Mouse (Mus musculus): ENCODE data around the gene Rap1gap2.

The Rap1gap2 gene

DNA sequence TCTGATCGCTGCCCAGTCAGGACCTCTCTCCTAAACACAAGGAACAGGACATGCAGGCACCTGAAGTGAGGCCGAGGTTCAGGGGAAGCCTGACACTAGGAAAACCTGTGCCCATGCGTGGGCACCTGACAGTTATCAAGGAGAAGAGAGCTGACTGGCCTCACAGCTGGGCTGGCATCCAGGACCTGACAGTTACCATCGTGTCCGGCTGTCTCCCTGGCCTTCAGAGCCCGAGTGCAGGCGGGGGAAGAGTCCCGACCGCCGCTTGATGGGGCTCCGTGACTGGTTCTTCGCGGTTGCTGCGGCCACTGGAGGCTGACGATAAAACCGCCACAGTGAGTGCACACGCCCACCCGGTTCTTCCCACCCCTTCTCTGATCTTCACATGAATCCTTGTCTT lies 215.1 kb downstream of the Rap1gap2 start:
- DNase-seq = no peak

DNA sequence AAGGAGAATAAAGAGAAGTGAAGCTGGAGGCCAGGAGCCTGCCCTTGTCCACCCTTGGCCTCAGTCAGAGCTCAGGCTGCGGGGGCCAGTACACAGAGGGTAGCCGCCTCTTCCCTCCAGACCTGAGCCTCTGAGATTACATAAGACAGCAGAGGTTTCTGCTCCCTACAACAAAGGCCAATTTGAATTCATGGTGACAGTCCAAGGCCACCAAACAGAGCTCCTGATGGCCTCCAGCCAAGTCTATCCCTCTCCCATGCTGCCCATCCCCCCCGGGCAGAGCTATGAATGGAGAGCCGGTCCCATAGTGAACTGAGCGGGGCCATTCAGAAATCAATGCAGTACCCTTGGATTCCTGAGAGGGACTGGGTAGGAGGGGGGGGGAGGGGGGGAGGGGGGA lies 217.2 kb downstream of the Rap1gap2 start:
- no peak for DNase-seq

DNA sequence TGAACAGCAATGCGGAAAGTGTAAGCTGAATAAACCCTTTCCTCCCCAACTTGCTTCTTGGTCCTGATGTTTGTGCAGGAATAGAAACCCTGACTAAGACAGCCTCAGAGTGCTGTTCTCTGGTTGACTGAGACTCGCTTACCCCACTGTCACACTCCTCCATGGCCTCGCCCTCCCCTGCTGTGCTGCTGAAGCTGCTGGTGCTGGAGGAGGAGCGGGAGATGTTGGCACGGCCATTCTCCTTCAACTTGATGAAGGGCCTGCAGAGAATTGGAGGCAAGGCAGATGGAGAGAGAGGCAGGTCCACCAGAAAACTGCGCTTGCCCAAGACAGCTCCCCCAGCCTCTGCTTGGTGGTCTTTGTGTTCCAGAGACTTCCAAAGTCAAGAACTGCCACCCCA lies 217.8 kb downstream of the Rap1gap2 start:
- DNase-seq = no peak

DNA sequence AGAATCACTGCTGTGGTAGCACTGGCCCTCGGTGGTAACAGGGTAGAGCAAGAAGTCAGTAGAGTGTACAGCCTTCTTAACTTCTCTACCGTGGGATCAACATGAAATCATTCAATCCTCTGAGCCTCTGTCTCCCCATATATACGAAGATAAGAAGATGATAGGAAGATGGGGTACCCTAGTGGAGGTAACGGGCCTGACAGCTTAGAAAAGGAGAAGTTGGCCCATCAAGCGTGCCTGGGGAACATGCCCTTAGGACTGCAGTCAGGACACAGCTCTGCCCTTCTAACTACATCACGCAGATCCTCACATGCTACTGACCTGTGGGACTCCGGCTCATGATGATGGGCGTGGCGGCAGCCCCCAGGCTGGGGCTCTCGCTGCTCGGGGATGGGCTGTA lies 218.8 kb downstream of the Rap1gap2 start:
- DNase-seq = no peak

DNA sequence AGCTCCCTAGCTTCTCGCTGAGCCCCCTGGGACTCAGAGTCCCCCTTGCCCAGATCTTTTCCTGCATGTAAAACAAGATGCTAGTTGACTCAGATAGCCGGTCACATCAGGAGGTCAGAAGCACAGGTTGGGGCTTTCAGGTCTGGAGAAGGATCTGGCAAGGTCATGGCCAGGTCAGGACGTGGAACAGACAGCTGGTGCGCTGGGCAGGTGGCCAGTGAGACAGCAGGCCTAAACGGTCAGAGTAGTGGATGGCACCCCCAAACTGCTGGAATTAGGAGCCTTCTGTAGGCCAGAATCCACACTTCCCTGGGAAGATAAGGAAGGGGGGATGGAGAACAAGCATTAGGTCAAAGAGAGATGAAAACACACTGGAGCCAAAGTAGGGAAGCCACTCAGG lies 223.5 kb downstream of the Rap1gap2 start:
- DNase-seq = no peak

DNA sequence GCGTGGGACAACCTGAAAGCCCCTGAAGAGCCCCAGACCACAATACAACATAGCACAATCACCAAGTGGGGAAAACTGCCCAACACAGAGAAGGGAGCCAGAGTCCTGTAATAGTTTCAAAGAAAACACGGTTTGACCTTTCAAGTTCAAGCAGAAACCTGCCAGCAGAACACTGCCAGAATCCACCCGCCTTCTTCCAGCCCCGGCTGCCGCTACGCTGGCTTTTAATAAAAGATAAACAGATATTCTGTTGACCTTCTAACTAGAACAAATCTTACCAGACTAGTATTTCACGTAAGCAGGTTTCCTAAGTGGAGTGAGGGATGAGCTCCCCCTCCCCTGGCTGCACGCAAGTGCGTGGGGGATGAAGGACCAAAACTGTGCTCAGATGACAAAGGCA lies 225.0 kb downstream of the Rap1gap2 start:
- DNase-seq = no peak

DNA sequence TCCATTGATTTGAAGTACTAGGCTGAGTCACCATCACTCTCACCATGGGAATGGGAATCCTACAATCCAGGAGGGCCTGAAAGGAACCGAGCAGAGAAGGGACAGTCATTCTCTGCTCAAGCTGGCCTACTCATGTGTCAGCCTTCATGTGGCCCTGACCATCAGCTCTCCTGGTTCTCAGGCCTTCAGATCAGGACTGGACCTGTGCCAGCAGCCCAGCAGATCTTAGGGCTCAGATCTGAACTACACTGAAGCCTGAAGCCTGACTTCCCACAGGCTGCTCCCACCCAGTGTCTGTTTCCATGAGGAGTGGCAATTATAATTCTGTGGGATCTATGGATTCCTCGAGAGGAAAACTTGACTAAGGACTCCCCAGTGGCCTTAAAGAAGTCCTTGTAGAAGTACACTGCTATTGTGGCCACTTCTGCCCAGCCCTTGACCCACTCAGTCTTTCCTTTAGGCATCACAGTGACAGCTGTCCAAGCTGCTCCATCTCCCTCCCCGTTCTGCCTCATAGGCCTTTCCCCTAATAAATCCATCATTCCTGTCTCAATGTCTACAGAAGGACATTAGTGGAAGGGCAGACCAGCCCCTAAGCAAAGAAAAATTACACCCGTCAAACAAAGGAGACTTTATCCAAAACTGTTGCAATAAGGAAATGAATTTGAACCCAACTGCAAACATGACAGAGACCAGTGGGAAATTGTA lies 231.4 kb downstream of the Rap1gap2 start:
- DNase-seq = no peak

DNA sequence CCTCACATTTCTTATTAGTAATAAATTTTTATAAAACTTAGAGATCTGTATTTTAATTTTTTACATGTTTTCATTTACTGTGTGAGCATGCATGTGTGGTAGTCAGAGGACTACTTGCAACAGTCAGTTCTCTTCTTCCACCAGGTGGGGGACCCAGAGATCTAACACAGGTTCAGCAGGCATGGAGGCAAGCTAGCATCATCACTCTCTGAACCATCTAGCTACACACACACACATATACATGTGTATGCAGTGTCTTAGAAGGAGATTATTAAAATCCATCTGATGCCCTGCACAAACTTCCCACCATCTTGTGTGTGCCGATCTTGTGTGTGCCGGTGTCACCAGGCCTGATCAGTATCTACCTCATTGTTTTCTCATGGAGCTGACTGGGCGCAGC lies 233.9 kb downstream of the Rap1gap2 start:
- DNase-seq = peak; percentile 44

DNA sequence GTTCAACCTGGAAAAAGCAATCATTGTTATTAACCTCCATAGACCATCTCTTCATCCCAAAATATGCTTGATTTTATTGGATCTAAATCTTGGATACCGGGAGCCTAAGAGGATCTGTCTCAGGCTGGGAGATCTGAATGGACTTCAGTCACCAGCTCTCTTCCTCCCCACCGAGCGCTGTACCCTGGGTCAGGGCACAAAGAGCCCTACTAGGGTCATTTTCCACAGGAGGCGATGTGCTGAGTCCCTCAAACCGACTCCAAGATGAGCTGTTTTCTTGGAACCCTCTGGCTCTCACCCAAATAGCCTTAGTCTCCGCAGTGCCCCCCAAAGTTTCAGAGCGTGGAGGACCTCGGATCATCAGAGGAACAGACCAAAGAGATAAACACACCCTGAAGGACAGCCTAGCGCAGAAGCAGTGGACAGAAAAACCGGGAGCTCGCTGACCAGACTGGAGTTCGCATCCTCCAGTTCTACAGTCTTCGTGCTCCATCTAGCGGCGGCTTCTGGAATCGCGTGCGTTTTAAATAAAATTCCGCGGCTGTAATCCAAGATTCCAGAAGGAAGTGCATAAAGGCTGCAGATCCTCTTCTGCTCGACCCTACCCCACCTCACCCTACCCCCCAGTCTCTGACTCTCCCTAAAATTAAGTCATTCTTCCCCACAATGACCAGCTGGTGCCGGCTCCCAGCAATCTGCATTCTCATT lies 239.2 kb downstream of the Rap1gap2 start:
- DNase-seq = peak; percentile 75

DNA sequence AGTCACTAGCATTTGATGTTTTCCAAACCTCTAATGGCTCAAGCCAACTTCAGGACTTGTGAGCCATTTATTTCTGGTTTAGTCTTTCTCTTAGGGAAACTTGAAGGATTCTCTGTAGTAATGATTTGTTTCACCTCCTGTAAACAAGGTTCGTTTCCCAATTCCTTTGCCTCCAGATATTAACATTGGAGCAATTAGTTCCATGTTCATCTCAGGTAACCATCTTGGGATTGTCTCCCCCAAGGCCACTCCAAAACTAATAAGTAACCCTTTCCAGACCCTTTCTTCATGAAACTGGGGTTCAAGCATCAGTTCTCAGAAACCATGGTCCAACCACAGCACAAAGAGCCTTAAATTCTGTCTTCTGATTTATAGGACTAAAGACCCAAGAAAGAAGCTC lies 248.9 kb downstream of the Rap1gap2 start, which contains the start of gene Olfr412:
Gene Olfr412, plus strand, starts transcription at position 301 of the 400 bp plus-strand sequence.
- DNase-seq = no peak

DNA sequence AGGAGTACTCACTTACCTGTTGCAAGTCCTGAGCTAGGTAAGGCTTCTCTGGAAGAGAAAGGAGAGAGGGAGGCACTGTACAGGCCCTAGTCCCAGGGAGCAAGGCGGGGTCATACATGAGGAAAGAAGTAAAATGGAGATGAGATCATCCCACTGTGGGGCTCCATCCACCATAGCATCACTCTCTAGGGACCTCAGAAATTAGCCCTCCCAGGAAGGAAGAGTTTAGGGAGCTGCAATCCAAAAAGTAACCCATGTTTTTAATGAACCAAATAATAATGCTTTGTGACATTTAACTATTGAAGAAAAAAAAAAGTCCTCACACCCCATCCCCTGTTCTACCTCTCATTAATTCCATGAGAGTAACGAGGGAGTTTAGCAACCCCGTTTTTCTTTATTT lies 258.2 kb downstream of the Rap1gap2 start, which contains the start of gene Olfr411:
Gene Olfr411, minus strand, starts transcription at position 101 of the 400 bp plus-strand sequence.
- DNase-seq = no peak

DNA sequence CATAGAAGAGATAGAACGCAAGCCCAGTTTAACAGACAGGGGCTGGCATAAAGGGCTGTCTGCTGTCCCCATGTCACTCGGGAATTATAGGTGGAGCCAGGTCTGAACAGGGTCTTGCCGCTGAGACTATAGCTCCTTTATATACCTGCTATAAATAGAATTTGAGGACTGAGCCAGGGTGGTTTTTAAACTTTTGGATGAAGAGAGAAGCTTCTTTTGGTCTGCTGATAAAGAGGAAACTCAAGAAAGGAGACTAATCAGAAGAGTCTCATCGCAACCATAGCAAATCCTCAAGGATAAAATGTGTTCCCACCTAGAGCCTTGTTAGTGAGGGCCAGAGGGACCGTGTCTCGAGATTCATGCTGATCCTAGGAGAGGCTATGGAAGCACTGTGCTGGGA lies 272.8 kb downstream of the Rap1gap2 start, which contains the start of gene Olfr410:
Gene Olfr410, minus strand, starts transcription at position 101 of the 400 bp plus-strand sequence.
- DNase-seq = no peak
